Mouse (Mus musculus): Measurements from ENCODE around the gene Gm10058.
"Not testable (repeated sequence)": the region's sequence is repeated elsewhere in the genome, so short reads cannot be mapped to it uniquely, and the experiment has no call there.

The Gm10058 gene

GRCm38 (mm10) chrX:27946785-27947184, at the start of gene Gm10058:
Gm10058 (minus strand) TSS chrX:27946885.
- in situ Hi-C loops (cut with MboI; ENCODE audit: low pct_unique_long_range_greater_than_20kb in 1 of 2, low sequenced_read_pairs in 2 of 2, unreplicated experiment in 1 of 2) = not testable (repeated sequence)

Data from mouse embryonic stem cell (cell line).